Mouse (Mus musculus) ES-E14 (cell line): ENCODE measurements around the gene Gm9945. TPM values are rescaled to one million over a fixed set of nuclear protein-coding genes. Genes with fewer than 3 reads are reported as not detected.

ENCODE experiments used
- DNase-seq: peaks from one replicate; pipeline ENCODE4 v3.0.0-alpha.2; 2013; ENCODE audit warnings: low read depth, low spot score
- H3K27ac ChIP-seq: 2 replicates; pipeline ENCODE4 v1.5.1; 2012; ENCODE audit warnings: low read depth, mild to moderate bottlenecking, low read length, moderate library complexity, mixed read lengths; ENCODE audit not compliant: poor library complexity, insufficient read depth, severe bottlenecking
- H3K36me3 ChIP-seq: 2 replicates; pipeline ENCODE4 v1.6.1; 2012; ENCODE audit warnings: mild to moderate bottlenecking, low read length, moderate library complexity, mixed read lengths; ENCODE audit not compliant: control insufficient read depth, poor library complexity, insufficient read depth, severe bottlenecking
- H3K4me1 ChIP-seq, 2 experiments: fragments of 150-350 bp in 1 of 2; sonication (generic) in 1 of 2; 2 replicates each; pipeline ENCODE4 v1.6.1; 2012; ENCODE audit warnings: low read length in 2 of 2, mild to moderate bottlenecking in 1 of 2, mixed read lengths in 1 of 2; ENCODE audit not compliant: control insufficient read depth in 2 of 2, insufficient read depth in 2 of 2, poor library complexity in 1 of 2
- H3K4me3 ChIP-seq, 2 experiments: fragments of 150-350 bp in 1 of 2; sonication (generic) in 1 of 2; 2 replicates each; pipeline ENCODE4 v1.5.1; 2012; ENCODE audit warnings: low read length in 2 of 2, low read depth in 1 of 2, mild to moderate bottlenecking in 1 of 2, mixed read lengths in 1 of 2; ENCODE audit not compliant: insufficient read depth in 1 of 2, poor library complexity in 1 of 2, severe bottlenecking in 1 of 2
- H3K9ac ChIP-seq: 2 replicates; pipeline ENCODE4 v1.6.1; 2012; ENCODE audit warnings: low read depth, mild to moderate bottlenecking, low read length, mixed read lengths; ENCODE audit not compliant: poor library complexity, insufficient read depth, severe bottlenecking
- H3K9me3 ChIP-seq: fragments of 150-350 bp; sonication (generic); 2 replicates; pipeline ENCODE4 v1.6.1; 2012; ENCODE audit warnings: low read depth, mild to moderate bottlenecking, low read length; ENCODE audit not compliant: control insufficient read depth, insufficient read depth
- CHD2 ChIP-seq: IDR thresholded peaks from 2 replicates; pipeline ENCODE4 v1.6.1; 2014; ENCODE audit warnings: mild to moderate bottlenecking, low read depth, low read length, inconsistent platforms
- HCFC1 ChIP-seq: IDR thresholded peaks from 2 replicates; pipeline ENCODE4 v1.6.1; 2012; ENCODE audit warnings: low read length, inconsistent platforms, borderline replicate concordance; ENCODE audit not compliant: insufficient read depth
- MAFK ChIP-seq: IDR thresholded peaks from 2 replicates; pipeline ENCODE4 v1.6.1; 2014; ENCODE audit warnings: mild to moderate bottlenecking, low read depth, low read length, inconsistent platforms; ENCODE audit not compliant: insufficient read depth
- ZC3H11A ChIP-seq: IDR thresholded peaks from 2 replicates; pipeline ENCODE4 v1.6.1; 2012; ENCODE audit warnings: low read depth, mild to moderate bottlenecking, inconsistent platforms, low read length, borderline replicate concordance
- ZNF384 ChIP-seq: IDR thresholded peaks from 2 replicates; pipeline ENCODE4 v1.6.1; 2012; ENCODE audit warnings: low read depth, low read length, inconsistent platforms
- in situ Hi-C, 2 experiments: fragments of 600-800 bp; cut with MboI; formaldehyde crosslinking; loops; one replicate each; pipeline ENCODE4 v1.15.1; 2025; ENCODE audit warnings: low sequenced_read_pairs in 2 of 2, inconsistent platforms in 1 of 2; ENCODE audit not compliant: unreplicated experiment in 2 of 2
- total RNA-seq: library from RNA; depleted of rRNA; stranded (reverse); fragments of 300-350 nt; gene quantifications from 2 replicates; pipeline ENCODE4 v1.2.3, GENCODE M21; 2012

Gene Gm9945
- total RNA-seq, 1 experiment, result not detected

DNA sequence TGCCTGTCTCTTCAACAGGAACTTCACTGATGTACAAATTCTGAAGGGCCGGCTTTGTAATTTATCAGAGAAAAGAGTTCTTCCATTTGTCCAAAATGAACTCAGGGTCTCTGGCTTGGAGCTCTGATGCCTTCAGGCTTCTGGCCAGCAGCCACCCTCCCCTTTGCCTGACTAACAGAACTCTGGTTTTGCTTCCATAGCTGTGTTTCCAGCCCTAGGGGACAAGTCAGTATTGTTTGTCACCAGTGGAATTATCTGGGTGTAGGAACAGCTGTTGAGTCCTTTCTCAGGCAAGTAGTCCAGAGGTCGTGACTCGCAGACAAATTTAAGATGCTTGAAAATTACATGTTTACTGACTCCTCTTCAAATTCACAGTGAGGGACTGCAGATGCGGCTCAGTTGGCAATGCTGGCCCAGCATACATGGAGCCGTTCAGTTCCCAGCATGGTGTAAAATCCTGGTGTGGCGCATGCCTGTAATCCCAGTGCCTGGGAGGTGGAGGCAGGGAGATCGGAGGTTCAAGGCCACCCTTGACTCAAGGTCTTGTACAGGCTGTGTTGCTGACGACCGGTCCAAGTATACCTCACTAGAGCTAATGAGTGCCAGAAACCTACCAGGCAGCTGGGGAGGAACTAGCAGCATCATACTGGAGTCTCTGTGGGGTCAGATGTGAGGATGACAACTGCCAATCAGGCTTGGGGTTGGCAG lies 27.3 kb downstream of the Gm9945 start:
- no peak overlapping the region for H3K27ac ChIP-seq
- H3K36me3 ChIP-seq, result no peaks in the 10 kb centered on the region
- no peak overlapping the region for H3K9ac ChIP-seq
- H3K4me1 ChIP-seq, result peaks cover 8 to 9% of the 10 kb centered on the region in 2 experiments; a peak in 2 of 4 replicates
- no peak for DNase-seq
- H3K4me3 ChIP-seq, result no peak overlapping the region
- TF ChIP-seq CHD2 (no peak), MAFK (no peak), HCFC1 (no peak), ZNF384 (no peak), ZC3H11A (no peak)
- no peaks in the 10 kb centered on the region for H3K9me3 ChIP-seq
- in situ Hi-C loops, result no loop called here

DNA sequence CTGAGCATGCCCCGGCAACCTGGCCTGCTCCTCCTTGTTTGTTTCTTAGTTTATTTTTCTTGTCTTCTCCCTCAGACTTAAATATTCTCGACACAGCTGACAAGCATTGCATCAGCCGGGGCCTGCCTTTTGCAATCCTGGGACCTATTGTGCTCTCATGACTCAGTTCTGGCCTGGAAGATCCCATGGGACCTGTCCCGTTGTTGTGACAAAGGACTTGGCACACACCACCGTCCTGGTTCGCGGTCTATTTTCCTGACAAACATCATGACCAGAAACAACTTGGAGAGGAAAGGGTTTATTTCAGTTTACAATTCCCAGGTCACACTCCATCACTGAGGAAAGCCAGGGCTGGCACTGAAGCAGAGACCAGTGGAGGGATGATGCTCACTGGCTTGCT lies 28.2 kb downstream of the Gm9945 start:
- no peaks in the 10 kb centered on the region for H3K9me3 ChIP-seq
- H3K9ac ChIP-seq, result no peak overlapping the region
- peak overlapping the region; percentile 37; the same call in 1 of the 2 replicates for H3K27ac ChIP-seq
- DNase-seq, result no peak
- TF ChIP-seq MAFK, result no peak
- TF ChIP-seq HCFC1, result no peak
- no peak for TF ChIP-seq ZNF384
- no peak for TF ChIP-seq CHD2
- no peaks in the 10 kb centered on the region for H3K36me3 ChIP-seq
- in situ Hi-C loops, result no loop called here
- peaks cover 8 to 9% of the 10 kb centered on the region in 2 experiments; a peak in 2 of 4 replicates for H3K4me1 ChIP-seq
- no peak overlapping the region for H3K4me3 ChIP-seq

DNA sequence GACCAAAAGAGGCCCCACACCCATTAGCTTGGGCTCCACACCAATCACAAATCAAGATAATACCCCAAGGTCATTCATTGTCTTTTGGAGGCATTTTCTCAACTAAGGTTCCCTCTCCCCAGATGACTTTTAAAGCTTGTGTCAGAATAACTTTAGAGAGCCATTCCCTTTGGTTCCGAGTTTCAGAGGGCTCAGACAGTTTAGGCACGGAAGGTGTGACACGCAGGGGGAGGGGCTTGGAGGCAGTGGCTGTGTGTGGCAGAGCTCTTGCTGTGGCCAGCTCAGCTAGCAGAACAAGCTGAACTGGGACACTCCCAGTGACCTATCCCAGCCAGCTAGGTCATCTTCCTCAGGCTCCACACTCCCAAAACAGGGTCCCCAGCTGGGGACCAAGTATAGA lies 28.6 kb downstream of the Gm9945 start:
- peaks cover 8 to 9% of the 10 kb centered on the region in 2 experiments; a peak in 2 of 4 replicates for H3K4me1 ChIP-seq
- no peak overlapping the region for H3K27ac ChIP-seq
- in situ Hi-C loops, result no loop called here
- no peaks in the 10 kb centered on the region for H3K36me3 ChIP-seq
- DNase-seq, result no peak
- no peak overlapping the region for H3K4me3 ChIP-seq
- no peak overlapping the region for H3K9ac ChIP-seq
- H3K9me3 ChIP-seq, result no peaks in the 10 kb centered on the region
- no peak for TF ChIP-seq CHD2
- TF ChIP-seq ZNF384, result no peak
- no peak for TF ChIP-seq ZC3H11A
- TF ChIP-seq MAFK, result no peak
- no peak for TF ChIP-seq HCFC1

DNA sequence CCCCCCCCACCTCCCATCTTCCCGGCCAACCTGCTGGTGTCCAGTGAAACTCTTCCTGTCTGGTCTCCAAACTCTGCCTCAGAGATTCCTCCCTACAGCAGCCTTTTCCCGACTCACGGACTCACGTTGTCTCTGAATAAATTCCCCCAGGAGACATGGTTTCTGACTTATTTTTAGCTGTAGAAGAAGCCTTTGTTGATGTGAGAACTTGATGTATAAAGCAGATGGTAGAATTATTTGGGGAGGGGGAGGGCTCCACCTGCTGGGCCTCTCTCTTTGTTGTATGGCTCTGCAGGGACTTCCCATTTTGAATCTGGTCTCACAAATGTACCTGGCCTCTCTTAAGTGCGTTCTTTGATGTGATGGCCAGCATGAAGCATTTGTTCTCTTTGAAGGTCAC lies 30.4 kb downstream of the Gm9945 start:
- H3K9me3 ChIP-seq, result no peaks in the 10 kb centered on the region
- no peak overlapping the region for H3K27ac ChIP-seq
- H3K4me3 ChIP-seq, result no peak overlapping the region
- TF ChIP-seq CHD2 (no peak), ZNF384 (no peak)
- in situ Hi-C loops, result no loop called here
- H3K9ac ChIP-seq, result no peak overlapping the region
- no peak for DNase-seq
- H3K36me3 ChIP-seq, result no peaks in the 10 kb centered on the region
- H3K4me1 ChIP-seq, result peaks cover 9 to 12% of the 10 kb centered on the region in 2 experiments; a peak in 2 of 4 replicates
